Mouse (Mus musculus): ENCODE data around the gene Itgbl1. TPM values are rescaled to one million over a fixed set of nuclear protein-coding genes. Genes with fewer than 3 reads are reported as not detected.

Gene Itgbl1
- total RNA-seq, 1 experiment from 2014 or later, result not detected

DNA sequence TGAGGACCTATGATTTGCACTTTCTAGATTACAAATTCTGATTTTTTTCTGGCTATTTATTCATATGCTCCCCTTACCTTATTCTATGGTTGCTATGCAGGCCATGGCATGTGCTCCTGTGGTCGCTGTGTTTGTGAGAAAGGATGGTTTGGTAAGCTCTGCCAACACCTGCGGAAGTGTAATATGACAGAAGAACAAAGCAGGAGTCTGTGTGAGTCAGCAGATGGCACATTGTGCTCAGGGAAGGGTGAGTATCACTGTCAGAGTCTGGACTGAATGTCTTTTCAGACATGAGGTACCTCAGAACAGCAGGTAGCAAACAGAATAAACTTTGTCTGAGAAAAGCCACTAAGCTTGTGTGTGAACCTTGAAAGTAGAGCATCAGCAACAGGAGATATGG, 306.8 kb downstream of the Itgbl1 start:
- no peak for ATAC-seq (replicated peaks; ENCODE audit: low read depth, poor library complexity, severe bottlenecking)

DNA sequence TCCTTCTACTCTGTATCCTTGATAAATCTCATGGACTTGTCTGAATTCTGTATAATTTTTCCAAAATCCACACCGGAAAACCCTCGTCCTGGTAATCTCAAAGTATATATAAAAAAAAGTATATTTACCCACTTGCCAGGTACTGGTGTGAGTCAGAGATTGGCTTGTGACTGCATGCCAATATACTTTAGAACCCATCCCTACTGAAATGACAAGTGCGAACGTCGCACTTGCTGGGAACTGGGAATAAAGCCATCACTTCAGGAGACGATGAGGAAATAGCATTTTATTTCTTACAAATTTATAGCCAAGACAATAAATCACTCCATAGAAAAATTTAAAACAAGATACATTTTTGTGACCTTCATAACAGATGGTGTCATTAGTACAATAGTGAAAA, 308.2 kb downstream of the Itgbl1 start:
- ATAC-seq (replicated peaks; ENCODE audit: low read depth, poor library complexity, severe bottlenecking), result no peak

DNA sequence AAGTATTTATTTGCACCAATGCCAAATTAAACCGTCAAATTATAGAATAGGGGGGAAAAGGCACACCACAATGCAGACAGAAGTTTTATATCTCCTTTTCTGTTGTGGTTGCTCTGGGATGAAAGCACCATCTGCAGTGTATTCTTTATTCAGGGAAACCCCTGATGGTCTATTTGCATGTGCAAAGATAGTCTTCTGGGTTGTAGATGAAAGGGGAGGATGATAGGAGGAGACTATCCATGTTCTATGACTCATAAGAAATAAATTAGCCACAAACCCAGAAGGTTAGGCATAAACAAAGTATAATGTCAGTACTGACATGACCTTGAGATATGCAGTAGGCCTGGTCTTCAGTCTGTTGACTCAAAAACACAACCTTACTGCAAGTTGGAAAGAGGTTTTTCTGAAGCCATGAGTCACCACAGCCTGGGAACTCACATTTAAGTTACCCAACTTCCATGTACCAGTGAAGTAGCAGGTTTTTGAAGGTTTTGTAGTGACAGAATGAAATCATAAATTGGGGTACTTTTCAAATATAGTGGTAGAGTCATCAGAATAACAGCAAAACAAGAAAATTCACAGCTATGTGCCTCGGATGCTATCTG, 330.9 kb downstream of the Itgbl1 start:
- ATAC-seq (replicated peaks; ENCODE audit: low read depth, poor library complexity, severe bottlenecking), result no peak

Other genes starting within 250 kb of the Itgbl1 start
- not detected in 2 replicates for gene Nalcn, start 32.8 kb upstream of the Itgbl1 start, total RNA-seq (2017)